Mouse (Mus musculus): ENCODE results near the gene Timm8b. TPM values are rescaled to one million over a fixed set of nuclear protein-coding genes. Genes with fewer than 3 reads are reported as not detected.

Gene Timm8b
- polyA plus RNA-seq, 1 experiment from 2014 or later, result 364 TPM

- 89% methylated on average over 2 of the region's 2 CpGs for WGBS
- Histone ChIP-seq H3K9ac (ENCODE audit: low read depth, low read length) (no peak overlapping the region), H3K27ac (ENCODE audit: low read depth, low read length) (no peak overlapping the region), H3K4me2 (ENCODE audit: low read length) (no peak overlapping the region), H3K9me3 (ENCODE audit: control insufficient read depth, low read length) (no peaks in the 10 kb centered on the region), H3K27me3 (replicated peaks; ENCODE audit: control insufficient read depth, insufficient read depth, low read length) (no peaks in the 10 kb centered on the region), H3K4me3 (ENCODE audit: low read length) (no peak overlapping the region), H3K4me1 (ENCODE audit: control insufficient read depth, insufficient read depth, low read depth, low read length) (no peaks in the 10 kb centered on the region), H3K36me3 (ENCODE audit: control insufficient read depth, insufficient read depth, low read length) (no peaks in the 10 kb centered on the region)
- ATAC-seq, result no peak
These were observed 35.8 kb upstream of the Timm8b start for GRCm38 (mm10) chr9:50567881-50568280.

DNA sequence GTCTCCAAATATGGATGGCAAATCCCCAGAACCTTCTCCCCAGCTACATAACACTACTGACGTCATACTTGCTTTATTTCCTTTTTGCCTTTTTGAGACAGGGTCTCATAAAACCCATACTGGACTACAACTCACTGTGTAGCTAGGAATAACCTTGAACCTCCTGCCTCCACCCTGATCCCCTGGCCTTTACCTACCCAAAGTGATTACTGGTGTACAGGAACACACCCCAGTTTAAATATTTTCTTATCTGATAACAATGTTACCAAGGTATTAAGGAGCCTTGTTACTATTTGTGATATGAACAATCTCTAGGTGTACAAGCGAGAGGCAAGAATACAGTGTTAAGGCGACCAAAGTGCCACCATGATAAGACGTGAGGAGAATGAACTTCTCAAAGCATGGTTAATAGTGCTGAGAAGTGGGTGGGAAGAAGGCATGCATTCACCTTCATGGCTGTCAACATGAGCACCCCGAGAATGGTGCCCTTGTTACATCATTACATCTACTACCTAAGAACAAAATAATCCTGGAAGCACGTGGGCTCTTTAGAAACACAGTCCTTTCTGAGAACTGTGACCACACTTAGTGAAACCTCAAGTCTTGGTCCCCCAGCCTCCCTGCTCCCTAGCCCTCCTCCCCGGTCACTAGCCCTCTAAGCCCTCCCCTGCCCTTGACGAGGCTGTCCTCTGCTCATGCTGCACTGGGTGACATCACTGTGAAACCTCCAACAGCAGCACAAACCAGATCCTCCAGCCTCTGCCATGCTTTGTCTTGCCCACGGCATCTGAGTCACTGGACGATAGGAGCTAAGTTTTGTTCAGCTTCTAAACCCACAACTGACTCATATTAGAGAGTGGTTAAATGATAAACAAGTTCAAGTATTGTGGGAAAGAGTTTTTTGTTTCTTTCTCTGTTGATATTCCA is 33.8 kb upstream of the Timm8b start:
- whole genome bisulfite sequencing, result 83% methylated on average over 10 of the region's 10 CpGs

DNA sequence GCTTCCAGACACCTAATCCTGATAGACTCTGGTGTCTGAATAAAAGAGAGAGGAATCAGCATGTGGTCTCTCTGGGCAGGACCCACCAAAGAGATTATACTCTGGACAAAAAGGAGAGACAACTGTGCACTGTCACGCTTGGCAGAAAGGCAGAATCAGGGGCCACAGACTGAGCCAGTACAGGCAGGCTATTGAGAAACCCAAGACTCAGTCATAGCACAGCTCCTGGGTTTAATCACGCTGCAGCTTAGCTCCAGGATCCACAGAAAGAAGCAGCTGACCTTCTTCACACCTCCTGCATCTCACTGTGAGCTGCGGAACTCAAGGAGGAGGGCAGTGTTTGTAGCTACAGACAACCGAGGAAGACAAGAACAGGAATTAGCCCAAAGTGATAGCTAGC is 23.3 kb upstream of the Timm8b start:
- Histone ChIP-seq H3K4me3 (ENCODE audit: low read length) (no peak overlapping the region), H3K9ac (ENCODE audit: low read depth, low read length) (no peak overlapping the region), H3K9me3 (ENCODE audit: control insufficient read depth, low read length) (no peaks in the 10 kb centered on the region), H3K27ac (ENCODE audit: low read depth, low read length) (no peak overlapping the region), H3K36me3 (ENCODE audit: control insufficient read depth, insufficient read depth, low read length) (no peaks in the 10 kb centered on the region), H3K4me2 (ENCODE audit: low read length) (no peak overlapping the region), H3K4me1 (ENCODE audit: control insufficient read depth, insufficient read depth, low read depth, low read length) (no peaks in the 10 kb centered on the region), H3K27me3 (replicated peaks; ENCODE audit: control insufficient read depth, insufficient read depth, low read length) (no peaks in the 10 kb centered on the region)
- WGBS, result 37% methylated on average over 4 of the region's 4 CpGs
- no peak for ATAC-seq

More for the DNA sequence above, 33.8 kb upstream of the Timm8b start:
- Histone ChIP-seq H3K9ac (ENCODE audit: low read depth, low read length) (no peak overlapping the region), H3K27me3 (replicated peaks; ENCODE audit: control insufficient read depth, insufficient read depth, low read length) (no peaks in the 10 kb centered on the region), H3K4me3 (ENCODE audit: low read length) (no peak overlapping the region), H3K27ac (ENCODE audit: low read depth, low read length) (no peak overlapping the region), H3K4me2 (ENCODE audit: low read length) (no peak overlapping the region), H3K9me3 (ENCODE audit: control insufficient read depth, low read length) (no peaks in the 10 kb centered on the region), H3K36me3 (ENCODE audit: control insufficient read depth, insufficient read depth, low read length) (no peaks in the 10 kb centered on the region), H3K4me1 (ENCODE audit: control insufficient read depth, insufficient read depth, low read depth, low read length) (no peaks in the 10 kb centered on the region)
- ATAC-seq, result no peak

DNA sequence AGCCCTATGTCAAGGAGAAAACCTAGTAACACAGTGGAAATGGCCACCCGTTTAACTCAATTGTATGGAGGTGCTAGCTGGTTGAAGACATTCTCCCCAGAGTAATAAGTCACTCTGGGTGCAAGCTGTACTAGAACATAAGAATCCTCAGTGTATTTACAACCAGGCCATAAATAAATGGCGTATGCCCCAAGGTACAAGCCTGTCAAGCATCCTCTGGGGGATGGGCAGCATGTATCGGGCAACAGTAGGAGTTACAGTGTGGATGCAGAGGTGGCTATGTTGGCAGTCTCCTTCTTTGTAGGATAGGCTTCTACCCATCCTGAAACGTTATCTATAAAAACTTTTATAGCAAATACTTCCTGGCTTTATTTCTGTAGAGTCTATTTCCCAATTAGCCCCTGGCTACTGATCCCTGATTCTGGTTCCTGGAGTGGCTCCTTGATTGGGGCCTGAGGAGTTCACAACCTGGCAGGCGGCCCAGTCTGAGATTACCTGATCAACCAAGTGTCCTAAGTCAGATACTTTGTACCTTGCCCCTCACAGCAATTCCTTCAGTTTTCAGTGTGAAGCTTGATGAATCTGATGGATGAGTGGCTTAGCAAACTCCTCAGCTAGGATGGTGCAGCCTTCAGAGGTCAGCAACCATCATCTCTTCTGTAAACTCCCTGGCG is 18.4 kb upstream of the Timm8b start:
- Histone ChIP-seq H3K4me3 (ENCODE audit: low read length) (no peak overlapping the region), H3K9ac (ENCODE audit: low read depth, low read length) (no peak overlapping the region), H3K27me3 (replicated peaks; ENCODE audit: control insufficient read depth, insufficient read depth, low read length) (no peaks in the 10 kb centered on the region), H3K36me3 (ENCODE audit: control insufficient read depth, insufficient read depth, low read length) (no peaks in the 10 kb centered on the region), H3K9me3 (ENCODE audit: control insufficient read depth, low read length) (no peaks in the 10 kb centered on the region), H3K4me1 (ENCODE audit: control insufficient read depth, insufficient read depth, low read depth, low read length) (no peaks in the 10 kb centered on the region), H3K27ac (ENCODE audit: low read depth, low read length) (no peak overlapping the region), H3K4me2 (ENCODE audit: low read length) (no peak overlapping the region)
- WGBS, result 85% methylated on average over 6 of the region's 6 CpGs
- no peak for ATAC-seq

DNA sequence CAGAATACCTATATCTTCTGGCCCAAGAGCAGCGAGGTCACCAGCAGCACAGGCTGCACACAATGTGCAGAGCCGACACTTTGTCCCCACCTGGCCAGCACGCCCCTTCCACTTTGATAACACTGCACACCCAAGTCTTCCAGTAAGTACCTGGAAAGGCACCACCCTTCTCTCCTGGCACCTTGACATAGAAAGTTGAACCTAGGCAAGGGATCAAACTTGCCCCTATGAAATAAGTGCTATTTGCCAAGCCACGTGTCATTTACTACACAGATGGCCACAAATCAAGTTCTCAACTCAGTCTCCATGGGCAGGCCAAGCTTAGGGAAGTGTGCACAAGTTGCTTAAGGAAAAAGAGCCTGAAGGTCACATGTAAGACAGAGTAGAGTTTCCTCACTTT is 16.8 kb upstream of the Timm8b start:
- WGBS, result 81% methylated on average over 4 of the region's 4 CpGs
- no peak for ATAC-seq
- Histone ChIP-seq H3K4me1 (ENCODE audit: control insufficient read depth, insufficient read depth, low read depth, low read length) (no peaks in the 10 kb centered on the region), H3K9me3 (ENCODE audit: control insufficient read depth, low read length) (no peaks in the 10 kb centered on the region), H3K27me3 (replicated peaks; ENCODE audit: control insufficient read depth, insufficient read depth, low read length) (no peaks in the 10 kb centered on the region), H3K4me2 (ENCODE audit: low read length) (no peak overlapping the region), H3K4me3 (ENCODE audit: low read length) (no peak overlapping the region), H3K27ac (ENCODE audit: low read depth, low read length) (no peak overlapping the region), H3K9ac (ENCODE audit: low read depth, low read length) (no peak overlapping the region), H3K36me3 (ENCODE audit: control insufficient read depth, insufficient read depth, low read length) (no peaks in the 10 kb centered on the region)

GRCm38 (mm10) chr9:50590856-50591518 is 12.7 kb upstream of the Timm8b start:
- ATAC-seq, result no peak
- no peaks in the 10 kb centered on the region for H3K4me1 ChIP-seq (ENCODE audit: control insufficient read depth, insufficient read depth, low read depth, low read length)
- H3K27me3 ChIP-seq (replicated peaks; ENCODE audit: control insufficient read depth, insufficient read depth, low read length), result no peaks in the 10 kb centered on the region
- 82% methylated on average over 10 of the region's 10 CpGs for WGBS
- no peak overlapping the region for H3K9ac ChIP-seq (ENCODE audit: low read depth, low read length)
- H3K4me3 ChIP-seq (ENCODE audit: low read length), result no peak overlapping the region
- no peaks in the 10 kb centered on the region for H3K9me3 ChIP-seq (ENCODE audit: control insufficient read depth, low read length)
- no peak overlapping the region for H3K27ac ChIP-seq (ENCODE audit: low read depth, low read length)
- no peaks in the 10 kb centered on the region; the same call in none of the 2 replicates for H3K36me3 ChIP-seq (ENCODE audit: control insufficient read depth, insufficient read depth, low read length)
- no peak overlapping the region for H3K4me2 ChIP-seq (ENCODE audit: low read length)

DNA sequence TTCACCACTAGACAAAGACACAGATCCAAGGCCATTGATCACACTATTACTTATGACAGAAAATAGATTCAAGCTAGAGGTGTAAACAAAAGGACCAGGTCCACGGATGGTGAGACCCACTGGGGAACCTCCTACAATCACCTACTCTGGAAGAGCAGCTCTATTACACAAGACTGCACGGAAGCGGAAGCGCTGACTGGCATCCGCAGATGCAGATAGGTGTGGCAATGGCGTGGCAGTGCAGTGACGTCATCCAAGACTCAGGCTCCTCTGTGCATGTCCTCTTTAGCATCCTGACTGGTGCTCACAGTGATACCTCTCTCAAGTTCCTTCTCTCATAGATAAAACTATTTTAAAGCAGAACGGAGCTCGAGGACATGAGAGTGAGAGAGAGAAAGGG is 10.8 kb upstream of the Timm8b start:
- H3K4me3 ChIP-seq (ENCODE audit: low read length), result no peak overlapping the region
- no peak overlapping the region for H3K9ac ChIP-seq (ENCODE audit: low read depth, low read length)
- H3K27ac ChIP-seq (ENCODE audit: low read depth, low read length), result no peak overlapping the region
- H3K9me3 ChIP-seq (ENCODE audit: control insufficient read depth, low read length), result no peaks in the 10 kb centered on the region
- 88% methylated on average over 9 of the region's 9 CpGs for WGBS
- no peak for ATAC-seq
- H3K4me2 ChIP-seq (ENCODE audit: low read length), result no peak overlapping the region
- H3K4me1 ChIP-seq (ENCODE audit: control insufficient read depth, insufficient read depth, low read depth, low read length), result no peaks in the 10 kb centered on the region
- H3K27me3 ChIP-seq (replicated peaks; ENCODE audit: control insufficient read depth, insufficient read depth, low read length), result no peaks in the 10 kb centered on the region
- H3K36me3 ChIP-seq (ENCODE audit: control insufficient read depth, insufficient read depth, low read length), result peaks cover 16% of the 10 kb centered on the region

- no peak for ATAC-seq
- no peaks in the 10 kb centered on the region for H3K27me3 ChIP-seq (replicated peaks; ENCODE audit: control insufficient read depth, insufficient read depth, low read length)
- H3K9ac ChIP-seq (ENCODE audit: low read depth, low read length), result no peak overlapping the region
- no peaks in the 10 kb centered on the region for H3K4me1 ChIP-seq (ENCODE audit: control insufficient read depth, insufficient read depth, low read depth, low read length)
- no peak overlapping the region for H3K4me3 ChIP-seq (ENCODE audit: low read length)
- H3K36me3 ChIP-seq (ENCODE audit: control insufficient read depth, insufficient read depth, low read length), result peaks cover 21% of the 10 kb centered on the region
- H3K9me3 ChIP-seq (ENCODE audit: control insufficient read depth, low read length), result no peaks in the 10 kb centered on the region
- H3K4me2 ChIP-seq (ENCODE audit: low read length), result no peak overlapping the region
- H3K27ac ChIP-seq (ENCODE audit: low read depth, low read length), result no peak overlapping the region
- WGBS, result 91% methylated on average over 3 of the region's 3 CpGs
These were observed 10.2 kb upstream of the Timm8b start for GRCm38 (mm10) chr9:50593544-50593943.

Data from hindbrain, embryonic 16.5 days (tissue).